Mouse (Mus musculus): ENCODE measurements at regions not wholly inside any gene's neighbourhood (a gene's known extent, or its start where the extent isn't known, plus 50 kb on each side); places are given as distances from the start of the nearest gene placed in this dataset.

DNA sequence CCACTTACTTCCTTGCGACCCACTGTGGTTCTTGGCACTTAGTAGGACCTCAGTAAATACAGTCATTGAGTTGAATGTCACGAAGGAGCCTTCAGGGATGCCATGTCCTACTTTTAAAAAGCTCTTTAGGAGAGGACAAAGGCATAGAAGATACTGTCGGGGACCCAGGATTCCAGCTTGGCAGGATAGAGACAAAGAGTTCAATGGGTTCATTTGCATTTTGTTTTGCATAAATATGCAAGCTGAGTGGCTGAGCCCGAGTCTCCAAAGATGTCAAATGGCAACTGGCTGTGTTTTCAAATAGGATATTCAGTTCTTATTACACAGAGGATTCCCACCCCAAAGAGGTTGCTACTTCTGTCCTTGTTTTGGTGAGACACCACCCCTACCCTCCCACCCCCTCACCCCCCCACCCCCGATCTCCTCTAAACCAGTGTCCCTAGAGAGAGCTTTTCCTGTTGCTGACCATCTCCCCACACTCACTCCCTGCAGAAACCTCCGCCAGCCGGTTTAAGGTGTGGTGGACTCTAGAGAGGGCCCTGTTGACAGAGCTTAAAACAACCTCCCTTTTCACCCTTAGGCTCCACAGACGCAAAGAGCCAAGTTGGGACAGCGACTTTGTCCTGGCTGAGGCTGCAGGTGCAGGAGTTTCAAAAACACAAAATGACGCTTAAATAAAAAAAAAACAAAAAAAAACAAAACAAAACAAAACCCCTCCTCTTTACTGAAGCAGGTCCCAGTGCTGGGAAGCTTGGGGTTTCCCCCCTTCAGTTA, 57.9 kb downstream of the Sox9 start:
- no peak for DNase-seq (ENCODE audit: low spot score in 2 of 2)

DNA sequence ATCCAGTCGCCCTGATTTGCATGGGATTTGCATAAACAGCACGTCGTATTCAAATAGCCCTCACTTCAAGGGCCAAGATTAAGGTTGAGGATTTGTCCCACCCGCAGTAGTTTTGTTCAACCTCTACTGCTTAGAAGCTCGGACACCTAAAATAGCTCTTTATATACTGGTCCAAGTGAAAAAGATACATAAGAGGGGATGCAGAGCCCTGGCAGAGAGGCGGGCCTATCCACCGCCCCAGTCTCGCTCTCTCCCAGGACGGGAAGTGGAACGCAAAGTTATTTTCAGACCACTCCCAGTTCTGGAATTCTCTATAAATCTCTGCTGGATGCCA, 58.4 kb downstream of the Sox9 start:
- DNase-seq (ENCODE audit: low spot score in 2 of 2) = no peak

DNA sequence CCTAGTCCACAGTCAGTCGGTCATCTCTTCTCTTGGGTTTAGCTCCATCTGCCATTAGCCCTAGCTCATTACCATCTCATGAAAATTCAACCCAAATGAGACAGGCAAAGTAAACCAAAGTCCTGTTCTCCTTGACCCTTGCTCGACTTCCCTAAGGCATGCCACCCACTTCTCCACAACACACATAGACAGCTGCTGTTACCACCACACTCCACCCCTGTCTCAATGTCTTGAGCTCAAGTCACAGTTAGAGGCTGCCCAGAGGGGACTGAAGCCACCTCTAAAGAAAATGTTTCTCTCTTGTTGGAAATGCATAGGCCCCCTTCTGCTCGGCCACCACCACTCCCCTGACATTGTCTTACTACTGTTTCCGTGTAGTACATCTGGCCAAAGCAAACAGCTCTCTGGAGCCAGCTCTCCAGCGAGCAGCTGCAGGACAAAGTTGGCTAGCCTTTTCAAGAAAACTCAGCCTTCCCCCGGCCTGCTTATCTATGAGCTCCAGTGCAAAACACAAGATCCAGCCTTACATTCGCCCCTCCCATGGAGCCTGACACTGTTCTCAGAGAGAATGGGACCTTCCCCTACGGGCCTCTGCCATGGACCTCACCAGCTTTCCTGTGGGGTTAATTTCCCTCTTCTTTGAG, 62.4 kb downstream of the Sox9 start:
- no peak for DNase-seq (ENCODE audit: low spot score in 2 of 2)

DNA sequence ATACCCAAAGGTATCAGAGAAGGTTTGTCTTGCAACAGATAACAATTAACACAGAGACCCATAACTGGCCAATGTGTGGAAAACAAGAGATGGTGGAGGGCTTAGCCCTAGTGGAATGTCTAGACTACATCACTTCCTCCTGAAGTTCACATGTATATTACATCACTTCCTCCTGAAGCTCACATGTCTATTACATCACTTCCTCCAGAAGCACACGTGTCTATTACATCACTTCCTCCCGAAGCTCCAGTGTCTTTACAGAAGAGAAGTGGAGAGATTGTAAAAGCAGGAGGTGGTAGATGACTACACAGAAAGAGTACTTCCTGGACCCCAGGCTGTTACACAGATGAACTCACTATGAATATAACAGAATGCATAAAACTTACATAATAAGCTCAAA, 65.1 kb downstream of the Sox9 start:
- DNase-seq (ENCODE audit: low spot score in 2 of 2) = no peak

DNA sequence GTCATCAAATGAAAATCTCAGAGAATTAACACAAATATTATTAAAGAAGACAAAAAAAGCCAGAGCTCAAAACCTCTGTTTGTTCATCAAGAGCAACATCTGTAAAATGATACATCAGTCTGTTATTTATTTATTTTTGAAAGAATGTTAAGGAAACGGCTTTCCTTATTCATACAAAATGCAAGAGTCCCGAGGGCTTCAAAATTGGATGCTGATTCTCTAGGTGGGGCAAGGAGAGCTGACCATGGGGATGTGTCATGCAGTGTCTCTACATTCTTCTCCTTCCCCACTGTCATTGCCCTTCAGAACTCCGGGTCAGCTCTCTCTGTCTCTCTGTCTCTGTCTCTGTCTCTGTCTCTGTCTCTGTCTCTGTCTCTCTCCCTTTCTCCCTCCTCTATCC, 65.8 kb downstream of the Sox9 start:
- DNase-seq (ENCODE audit: low spot score in 2 of 2) = no peak

DNA sequence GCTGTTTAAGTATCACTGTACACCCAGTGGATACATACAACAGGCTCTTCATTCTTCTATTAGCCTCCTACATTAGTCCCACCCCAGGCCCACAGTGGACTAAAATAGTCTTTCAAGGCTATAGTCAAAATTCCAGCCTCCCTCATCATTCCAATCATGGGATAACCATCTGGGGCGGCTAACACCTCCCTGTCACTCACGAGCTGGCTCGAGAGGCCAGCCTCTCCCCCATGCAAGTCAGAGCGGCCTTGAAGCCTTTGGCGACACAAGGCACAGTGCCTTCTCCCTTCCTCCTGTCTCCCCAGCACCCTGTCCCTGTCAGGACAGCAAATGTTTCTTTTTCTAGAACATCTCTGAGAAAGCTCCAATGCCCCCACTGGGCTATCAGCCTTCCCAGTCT, 68.0 kb downstream of the Sox9 start:
- no peak for DNase-seq (ENCODE audit: low spot score in 2 of 2)

DNA sequence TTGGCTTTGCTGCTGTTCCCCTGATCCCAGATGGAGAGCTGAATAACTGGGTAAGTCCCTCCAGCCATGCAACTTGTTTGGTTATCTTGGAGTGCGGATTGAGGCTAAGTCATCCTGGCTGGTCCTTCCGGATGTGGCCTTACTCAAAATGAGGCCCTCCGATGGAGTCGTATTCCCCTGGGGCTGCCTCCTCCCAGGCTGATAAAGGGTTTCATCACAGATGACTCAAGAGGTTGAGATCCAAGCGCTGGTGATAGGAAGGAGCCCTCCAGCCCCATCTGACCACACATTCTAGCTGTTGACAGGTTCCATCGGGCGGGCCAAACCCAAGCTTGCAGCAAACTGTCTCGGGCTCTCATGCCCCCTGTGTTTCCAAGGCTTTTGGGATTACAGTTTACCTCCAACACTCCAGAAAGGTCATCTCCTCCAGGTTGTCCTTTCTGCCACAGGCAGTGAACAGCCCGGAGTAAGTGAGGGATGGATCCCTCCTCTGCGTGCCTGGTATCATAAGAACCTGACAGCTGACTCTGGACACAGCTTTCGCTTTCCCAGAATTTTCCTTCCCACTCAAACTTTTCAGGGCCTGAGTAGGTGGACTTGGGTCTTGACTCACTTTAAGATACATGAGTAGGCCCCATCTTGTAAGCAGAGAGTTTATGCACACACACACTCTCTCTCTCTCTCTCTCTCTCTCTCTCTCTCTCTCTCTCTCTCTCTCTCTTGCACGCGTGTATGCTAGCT, 68.7 kb downstream of the Sox9 start:
- no peak for DNase-seq (ENCODE audit: low spot score in 2 of 2)

DNA sequence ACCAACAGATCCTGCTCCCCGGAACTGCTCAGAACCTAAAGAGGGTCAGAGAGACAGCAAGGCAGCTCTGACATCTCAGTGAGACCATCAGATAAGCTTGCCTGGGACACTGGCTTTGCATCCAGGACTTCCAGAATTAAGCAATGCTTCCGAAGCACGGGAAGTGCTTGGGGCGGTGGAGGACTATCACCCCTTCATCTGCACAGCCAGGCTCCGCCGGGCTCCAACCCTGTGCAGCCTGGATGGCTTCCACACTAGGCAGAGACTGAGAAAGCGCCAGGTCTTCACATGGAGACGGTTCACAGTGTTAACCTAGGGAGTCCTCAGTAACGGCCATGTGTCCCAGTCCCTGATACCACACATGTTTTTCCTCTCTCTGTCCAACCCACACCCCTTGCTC, 69.3 kb downstream of the Sox9 start:
- DNase-seq (ENCODE audit: low spot score in 2 of 2) = no peak

DNA sequence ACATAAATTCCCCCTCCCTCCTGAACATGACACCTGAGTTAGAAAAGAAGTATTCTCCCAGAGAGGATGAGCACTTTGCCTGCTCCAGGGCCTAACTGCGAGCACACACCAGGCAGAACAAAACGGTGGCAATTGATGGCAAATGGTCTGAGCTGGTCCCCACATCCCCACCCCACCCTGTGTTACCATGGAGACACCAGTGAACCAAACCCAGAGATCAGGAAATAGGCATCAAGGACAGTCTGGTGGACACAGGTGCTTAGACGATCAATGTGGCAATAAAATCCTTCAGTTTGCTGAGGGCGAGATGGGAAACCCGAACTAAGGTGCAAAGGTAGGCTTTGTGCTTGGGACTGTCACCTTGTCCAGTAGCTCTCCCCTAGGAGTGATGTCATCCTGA, 74.0 kb downstream of the Sox9 start:
- no peak for DNase-seq (ENCODE audit: low spot score in 2 of 2)

DNA sequence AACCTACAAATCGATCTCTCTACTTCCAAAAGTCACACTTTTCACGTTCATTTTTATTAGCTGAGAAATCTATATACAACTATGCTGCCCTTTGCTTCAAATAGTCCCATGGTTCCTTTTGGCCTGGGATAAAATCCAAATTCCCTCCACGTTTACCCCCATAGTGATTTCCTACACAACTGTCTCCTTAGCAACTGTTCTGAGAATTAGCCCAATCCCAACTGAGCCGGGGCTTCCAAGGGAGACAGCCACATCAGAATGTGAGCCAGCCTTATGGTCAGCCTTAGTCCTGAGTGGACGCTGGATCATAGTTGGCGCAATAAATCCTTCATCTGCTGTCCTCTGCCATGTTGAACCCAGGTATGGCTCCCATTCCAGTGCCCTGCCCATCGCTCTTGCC, 77.3 kb downstream of the Sox9 start:
- no peak for DNase-seq (ENCODE audit: low spot score in 2 of 2)

DNA sequence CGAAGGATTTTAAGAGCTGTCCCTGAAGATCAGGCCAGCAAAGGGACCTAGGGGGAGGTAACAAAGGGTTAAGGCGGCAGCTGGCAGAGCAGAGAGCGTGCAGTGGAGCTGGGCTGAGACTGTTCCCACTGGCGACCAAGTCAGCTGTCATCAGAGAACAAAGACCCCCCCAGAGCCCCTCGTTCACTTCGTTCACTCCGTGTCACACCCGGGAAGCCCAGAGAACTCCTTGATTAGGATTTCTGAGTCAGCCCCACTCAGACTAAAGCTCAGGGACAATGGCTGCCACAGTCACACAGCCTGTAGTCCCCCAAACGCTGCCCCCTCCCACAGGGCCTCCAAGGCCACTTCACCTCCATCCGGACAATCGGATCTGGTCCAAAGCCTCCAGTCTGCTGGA, 78.8 kb downstream of the Sox9 start:
- DNase-seq (ENCODE audit: low spot score in 2 of 2) = no peak

DNA sequence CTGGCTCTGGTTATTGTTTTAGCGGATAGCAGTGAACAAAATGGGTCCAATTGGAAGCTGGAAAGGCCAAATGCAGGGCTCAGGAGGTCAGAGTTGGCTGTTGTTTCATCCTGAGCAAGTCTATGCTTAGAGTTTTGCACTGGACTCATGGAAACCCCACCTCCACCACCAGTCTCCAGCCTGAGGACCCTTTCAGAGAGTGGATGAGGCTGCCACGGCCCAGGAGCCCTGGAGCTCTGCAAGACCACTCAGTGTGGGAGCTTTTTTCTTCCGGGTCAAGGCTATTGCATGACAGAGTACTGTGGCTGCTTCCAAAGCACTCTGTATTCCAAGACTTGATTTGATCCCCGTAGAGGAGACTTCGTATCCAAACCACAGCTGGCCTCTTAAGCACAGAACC, 79.2 kb downstream of the Sox9 start:
- no peak for DNase-seq (ENCODE audit: low spot score in 2 of 2)

DNA sequence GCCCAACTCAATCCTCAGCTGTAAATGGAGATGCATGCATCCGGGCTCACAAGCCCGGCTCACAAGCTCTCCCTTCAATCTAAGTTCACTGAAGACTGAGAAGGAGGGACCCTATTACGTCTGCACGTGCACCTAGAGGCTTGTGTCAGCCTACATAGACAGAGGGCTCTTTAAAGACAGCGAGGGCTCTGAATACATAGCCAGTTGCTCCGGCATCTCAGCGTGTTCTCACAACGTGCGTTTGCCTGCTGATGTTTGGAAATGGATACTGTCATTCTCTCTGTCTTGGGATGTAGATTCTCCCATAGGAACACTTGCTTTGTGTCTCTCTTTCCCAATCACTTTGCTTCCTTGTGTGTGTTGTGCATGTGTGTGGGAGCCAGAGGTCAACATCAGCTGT, 83.8 kb downstream of the Sox9 start:
- DNase-seq (ENCODE audit: low spot score in 2 of 2) = no peak

DNA sequence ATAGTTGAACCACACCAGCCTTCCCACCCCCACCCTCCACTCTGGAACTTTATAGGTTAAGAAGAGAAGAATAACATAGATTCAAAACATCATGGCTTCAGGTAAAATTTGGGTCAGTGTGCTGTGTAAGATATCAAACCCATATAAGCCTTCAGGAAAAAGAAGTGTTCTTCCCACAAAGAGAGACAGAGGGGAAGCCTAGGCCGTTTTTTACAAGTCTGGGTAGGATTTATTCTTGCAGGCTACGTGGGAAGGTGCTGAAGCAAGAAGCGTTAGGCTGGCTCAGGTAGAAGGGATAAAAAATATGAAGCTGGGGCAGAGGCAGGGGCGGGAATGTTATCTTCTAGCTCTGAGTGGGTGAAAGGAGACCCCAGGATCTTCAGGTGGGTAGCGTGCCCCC, 87.5 kb downstream of the Sox9 start:
- DNase-seq (ENCODE audit: low spot score in 2 of 2) = no peak

DNA sequence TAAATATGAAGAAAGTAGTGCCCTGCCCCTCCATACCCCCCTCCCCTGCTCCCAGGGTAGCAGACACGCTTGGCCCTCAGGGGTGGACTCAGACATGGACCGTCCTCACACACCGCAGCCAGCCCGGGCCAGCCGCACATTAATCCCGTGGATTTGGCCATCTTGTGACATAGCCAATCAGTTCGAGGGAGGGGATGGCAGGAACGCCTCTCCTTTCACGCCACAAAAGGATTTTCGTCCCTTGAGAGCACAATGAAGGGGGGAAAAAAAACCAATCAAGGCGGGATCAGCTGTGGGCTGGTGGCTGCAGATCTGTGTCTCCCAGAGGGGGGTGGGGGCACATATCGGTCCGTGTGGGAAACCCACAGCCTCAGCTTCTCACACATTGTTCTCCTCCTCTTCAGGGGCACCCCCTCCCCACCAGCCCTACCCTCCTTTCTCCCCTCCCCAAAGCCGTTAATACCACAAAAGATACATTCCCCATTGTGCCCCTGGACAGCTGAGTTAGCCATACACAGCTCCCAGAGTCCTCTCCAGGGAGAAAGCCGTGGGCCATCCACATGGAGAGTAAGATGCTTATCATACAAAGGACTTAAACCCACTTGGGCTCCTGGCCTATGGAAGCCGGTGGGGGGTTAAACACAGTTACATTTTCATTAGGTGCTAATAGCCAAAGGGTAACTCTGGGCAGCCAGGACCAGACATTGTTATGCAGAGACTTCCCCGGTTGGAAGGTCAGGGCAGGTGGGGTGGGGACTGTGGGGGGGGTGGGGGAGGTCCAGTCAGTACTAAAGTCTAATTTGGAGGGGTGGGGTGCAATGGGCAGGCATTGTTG, 88.4 kb downstream of the Sox9 start:
- no peak for DNase-seq (ENCODE audit: low spot score in 2 of 2)

DNA sequence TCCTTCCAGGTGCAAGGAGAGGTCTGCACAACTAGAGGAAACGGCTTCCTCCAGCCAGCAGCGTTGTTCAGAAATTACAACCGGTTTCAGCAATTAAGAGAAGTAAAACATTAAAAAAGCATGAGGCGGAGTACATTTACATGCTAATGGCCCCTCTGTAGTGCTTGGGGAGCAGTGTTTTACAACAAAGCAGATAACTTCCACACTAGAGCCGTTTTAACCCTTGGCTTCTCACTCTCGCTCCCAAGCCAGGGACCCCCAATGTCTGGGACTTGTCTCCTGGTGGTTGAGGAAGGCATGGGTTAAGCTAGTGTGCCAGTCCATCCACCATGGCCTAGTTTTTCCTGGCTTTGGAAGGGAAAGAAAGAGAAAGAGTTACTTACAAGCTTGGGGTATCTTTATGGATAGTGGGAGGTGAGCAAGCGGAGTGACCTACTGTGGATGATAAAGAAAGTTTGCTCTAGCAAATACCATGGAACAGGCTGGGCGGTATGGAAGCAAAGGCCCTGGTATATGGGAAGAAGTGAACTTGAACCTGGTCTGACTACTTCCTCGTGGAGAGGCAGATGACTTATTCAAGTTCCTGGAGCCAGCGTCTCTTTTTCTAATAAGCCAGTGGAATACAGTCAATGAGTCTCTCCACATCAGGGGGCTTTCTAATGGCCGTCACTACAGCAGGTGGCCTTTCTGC, 90.8 kb downstream of the Sox9 start:
- no peak for DNase-seq (ENCODE audit: low spot score in 2 of 2)

DNA sequence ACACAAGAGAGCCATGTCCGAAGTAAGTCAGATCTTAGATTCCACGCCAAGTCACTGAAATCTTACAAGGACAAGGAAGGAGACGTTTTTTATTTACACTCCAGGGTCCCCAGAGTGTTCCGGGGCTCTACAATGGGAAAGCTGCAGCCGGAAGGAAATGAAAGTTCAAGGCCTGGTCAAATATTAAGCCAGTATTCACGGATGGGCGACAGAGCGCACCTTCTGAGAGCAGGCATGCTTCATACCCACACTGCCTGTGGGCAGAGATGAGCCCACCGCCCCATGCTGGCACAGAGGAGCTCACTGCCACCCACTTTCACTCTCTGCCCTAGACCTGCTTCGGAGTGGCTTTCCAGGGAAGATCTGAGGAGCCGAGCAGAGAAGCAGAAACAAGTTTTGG, 92.2 kb downstream of the Sox9 start:
- no peak for DNase-seq (ENCODE audit: low spot score in 2 of 2)

DNA sequence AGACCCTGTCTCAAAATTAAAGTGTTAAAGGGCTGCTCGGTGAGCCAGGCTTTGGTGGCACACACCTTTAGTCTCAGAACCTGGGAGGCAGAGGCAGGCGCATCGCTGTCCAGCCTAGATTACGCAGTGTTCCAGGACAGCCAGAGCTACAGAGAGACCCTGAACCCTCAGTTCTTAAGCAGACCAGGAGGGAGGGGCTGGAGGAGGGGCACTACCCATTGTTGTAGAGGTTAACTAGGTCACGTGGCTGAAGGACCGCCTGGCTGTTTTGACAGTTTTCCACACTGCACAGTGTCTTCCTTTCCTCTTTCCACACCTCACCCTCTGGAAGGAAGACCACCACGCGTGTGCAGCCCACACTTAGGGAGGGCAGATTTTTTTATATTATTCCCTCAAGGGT, 94.2 kb downstream of the Sox9 start:
- no peak for DNase-seq (ENCODE audit: low spot score in 2 of 2)

DNA sequence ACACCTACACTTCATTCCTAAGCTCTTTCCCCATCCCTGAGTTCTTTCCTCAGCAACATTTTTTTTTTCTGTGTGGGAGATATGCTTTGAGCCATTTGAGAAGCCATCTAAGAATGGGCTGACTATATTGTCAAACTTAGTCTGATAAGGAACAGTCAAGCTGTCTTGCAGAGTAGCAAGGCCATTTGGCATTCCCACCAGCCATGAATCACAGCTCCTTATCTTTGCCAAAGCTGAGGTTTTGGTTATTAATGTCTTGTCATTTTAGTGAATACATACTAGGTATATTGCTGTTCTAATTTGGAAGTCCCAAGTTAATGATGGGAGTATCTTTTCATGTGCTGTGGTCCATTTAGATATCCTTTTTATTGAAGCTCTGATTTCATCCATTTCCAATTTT, 96.4 kb downstream of the Sox9 start:
- DNase-seq (ENCODE audit: low spot score in 2 of 2) = no peak

DNA sequence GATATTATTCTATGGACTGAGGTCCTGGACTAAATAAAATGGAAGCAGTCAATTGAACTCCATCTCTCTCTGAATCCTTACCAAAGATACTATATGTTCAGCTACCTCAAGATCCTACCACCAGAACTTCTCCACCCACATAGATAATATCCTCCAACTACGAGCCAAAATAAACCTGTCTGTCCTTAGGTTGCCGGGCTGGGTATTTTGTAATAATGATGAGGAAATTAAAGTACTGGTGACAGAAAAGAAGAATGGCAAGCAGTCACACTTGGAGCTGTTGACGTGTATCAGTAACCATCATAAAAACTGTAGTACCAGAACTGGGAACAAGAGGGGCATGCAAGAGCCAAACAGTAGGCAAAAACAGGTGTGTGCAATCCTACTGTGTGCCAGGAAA, 98.7 kb downstream of the Sox9 start:
- no peak for DNase-seq (ENCODE audit: low spot score in 2 of 2)

DNA sequence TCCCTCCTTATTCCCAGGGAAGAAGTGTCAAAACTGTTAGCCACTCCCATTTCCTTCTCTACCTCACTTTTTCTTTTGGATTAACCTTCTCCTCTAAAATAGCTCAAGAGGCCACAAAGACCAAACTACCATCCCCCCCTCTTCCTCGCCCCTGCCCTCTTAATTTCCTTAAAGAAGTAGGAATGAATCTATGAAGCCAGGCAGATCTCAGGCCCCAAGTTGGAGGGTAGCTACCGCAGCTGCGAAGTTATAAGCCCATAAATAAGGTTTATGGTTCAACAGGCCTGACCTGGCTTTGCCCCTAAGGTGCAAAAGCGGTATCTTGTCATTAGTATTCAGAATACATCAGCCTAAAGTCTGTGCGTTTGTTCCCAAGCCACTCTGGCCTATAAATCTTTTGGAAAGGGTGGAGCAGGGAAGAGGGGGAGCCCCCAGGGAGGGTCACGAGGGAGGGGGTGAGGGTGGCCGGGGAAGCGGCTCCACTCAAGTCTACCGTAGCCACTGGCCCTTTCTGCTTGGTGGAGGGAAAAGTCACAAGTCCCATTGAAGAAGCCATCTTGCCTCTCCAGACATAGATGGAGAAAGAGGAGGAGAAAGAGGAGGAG, 103.4 kb downstream of the Sox9 start:
- no peak for DNase-seq (ENCODE audit: low spot score in 2 of 2)

Measured in spleen, postnatal 14 days (tissue).